Mouse (Mus musculus) adrenal gland, postnatal 10 days (tissue): ENCODE results near the gene Obp2a. TPM values are rescaled to one million over a fixed set of nuclear protein-coding genes. Genes with fewer than 3 reads are reported as not detected.
"Not testable (repeated sequence)": the region's sequence is repeated elsewhere in the genome, so short reads cannot be mapped to it uniquely, and the experiment has no call there.

Source experiments
- DNase-seq: peaks from one replicate; pipeline ENCODE4 v3.0.0; 2021; ENCODE audit warnings: mixed read lengths
- total RNA-seq, 2 experiments: library from RNA; stranded (reverse); gene quantifications; 2 replicates each; pipeline ENCODE4 v1.2.3; 2021

The Obp2a gene
- total RNA-seq, 2 experiments from 2014 or later = 2.4 to 2.6 TPM

DNA sequence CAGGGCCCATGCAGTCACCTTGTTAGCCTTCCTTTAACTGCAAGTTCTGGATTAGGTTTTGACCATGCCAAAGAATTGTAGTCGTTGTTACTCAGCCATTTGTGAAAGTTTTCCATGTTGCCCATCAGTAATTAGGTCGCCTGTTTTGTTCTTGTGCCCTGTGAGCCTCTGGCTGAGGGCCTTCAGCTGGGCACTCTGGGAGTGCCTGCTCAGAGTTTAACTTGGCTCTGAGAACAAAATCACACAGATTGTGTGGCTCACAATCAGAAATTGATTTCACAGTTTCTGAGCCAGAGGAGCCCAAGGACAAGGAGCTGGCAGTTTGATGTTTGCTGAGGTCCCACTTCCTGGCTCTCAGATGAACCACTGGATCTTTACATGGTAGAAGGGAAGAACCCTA lies 9.9 kb downstream of the Obp2a start:
- DNase-seq = not testable (repeated sequence)

DNA sequence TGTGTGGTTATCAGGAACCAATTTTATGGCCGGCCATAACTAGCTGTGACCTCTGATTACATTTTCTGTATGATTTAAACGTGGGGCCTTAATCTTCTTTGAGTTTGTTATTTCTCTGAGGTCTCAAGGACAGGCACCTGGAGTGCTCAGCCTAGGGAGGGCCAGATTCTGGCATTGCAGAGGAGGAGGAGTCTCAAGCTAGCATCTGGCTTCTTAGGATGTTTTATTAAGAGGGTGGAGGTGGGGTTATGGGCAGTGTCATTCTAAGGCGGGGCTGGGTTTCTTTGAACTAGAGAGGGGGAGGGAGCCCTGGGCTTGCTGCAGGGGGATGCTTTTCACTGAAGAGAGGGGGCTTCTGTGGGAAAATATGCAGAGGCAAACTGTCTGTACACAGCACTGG lies 11.8 kb downstream of the Obp2a start:
- not testable (repeated sequence) for DNase-seq

DNA sequence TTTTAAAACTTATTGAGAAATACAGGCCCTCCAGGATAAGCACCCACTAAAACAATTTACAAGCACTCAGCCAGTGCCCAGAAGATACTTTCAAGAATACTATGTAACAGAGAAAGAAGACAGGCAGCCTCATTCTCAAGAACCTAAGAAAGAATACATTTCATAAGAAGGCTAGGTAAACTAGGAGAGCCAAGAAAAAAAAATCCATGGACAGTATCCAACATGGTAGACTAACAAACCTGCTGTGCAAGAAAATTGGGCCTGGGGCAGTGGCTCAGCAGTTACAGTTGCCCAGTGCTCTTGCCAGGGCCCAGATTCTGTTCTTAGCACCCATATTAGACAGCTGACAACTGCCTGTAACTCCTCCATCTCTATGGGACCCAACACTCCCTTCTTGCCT lies 17.4 kb downstream of the Obp2a start:
- no peak for DNase-seq

DNA sequence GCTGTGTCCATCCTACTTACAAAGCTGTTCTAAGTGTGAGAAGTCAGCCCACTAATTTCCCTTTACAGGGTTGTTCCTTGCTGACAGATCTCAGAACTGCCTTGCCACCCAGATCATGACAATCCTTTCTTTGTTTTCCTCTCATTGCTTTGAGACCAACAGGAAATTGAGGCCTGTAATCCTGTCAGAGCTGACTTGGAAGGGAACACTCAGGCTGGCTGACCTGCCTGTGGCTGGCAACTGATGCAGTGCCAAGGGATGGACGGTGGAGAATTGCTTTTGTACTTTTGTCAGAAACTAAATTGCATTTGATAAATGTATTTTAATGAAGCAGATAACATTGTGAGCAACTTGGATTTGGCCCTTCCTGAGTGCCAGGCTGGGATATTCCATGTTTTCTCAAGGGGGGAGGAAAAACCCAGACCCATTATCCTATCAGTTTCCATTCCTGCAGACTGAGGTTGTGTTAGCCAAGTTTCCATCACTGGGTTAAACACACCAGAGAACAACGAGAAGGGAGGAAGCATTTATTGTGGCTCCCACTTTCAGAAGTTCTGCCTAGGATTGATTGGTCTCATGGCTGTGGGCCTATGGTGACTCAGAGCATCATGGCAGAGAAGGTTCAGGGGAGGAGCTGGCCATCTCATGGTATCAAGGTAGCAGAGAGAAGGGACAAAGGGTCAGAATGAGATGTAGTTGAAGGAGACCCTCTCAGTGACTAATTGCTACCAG lies 33.5 kb downstream of the Obp2a start:
- DNase-seq = no peak

DNA sequence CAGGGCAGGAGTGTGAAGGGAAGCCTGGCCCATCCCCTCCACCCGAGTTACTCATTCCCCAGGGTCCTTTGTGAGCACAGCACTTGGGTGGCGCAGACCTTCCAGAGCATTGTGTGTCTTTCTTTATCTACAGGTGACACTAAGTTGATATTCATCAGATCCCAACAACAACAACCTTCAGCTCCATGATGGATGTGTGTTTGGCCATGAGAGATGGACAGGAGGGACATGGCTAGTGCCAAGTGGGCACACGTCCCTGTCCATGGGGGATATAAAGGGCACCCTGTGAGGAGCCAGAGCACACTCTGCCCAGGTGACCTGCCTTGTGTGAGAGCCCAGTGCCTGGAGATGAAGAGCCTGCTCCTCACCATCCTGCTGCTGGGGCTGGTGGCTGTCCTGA lies 36.9 kb downstream of the Obp2a start, which contains the start of gene Obp2b:
Gene Obp2b, plus strand, starts transcription at position 301 of the 400 bp plus-strand sequence.
- DNase-seq = not testable (repeated sequence)

DNA sequence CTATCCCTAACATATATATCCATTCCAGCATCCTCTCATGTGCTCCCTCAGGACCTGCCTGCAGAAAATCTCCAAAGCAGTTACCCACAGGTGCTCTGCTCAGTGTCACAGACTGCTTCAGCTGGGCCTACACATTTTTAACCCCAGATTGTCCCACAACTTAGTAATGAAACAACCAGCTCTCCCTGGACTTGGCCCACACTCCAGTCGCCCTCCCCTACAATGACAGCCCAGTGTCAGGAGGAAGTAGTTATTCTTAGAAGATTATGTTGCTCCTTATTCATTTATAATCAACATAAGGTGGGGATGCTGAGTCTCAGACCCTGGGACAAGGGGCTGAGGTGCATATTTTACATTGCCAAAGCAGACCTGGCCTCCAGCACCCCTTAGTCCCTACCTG lies 41.8 kb downstream of the Obp2a start:
- no peak for DNase-seq

Other genes starting within 250 kb of the Obp2a start
- under 1 TPM; 0.90 to 0.91 TPM for gene Clic3, start 243.2 kb upstream of the Obp2a start, total RNA-seq
- gene Paxx, start 238.9 kb upstream of the Obp2a start, total RNA-seq = 10 to 100 TPM; 33.1 to 42.3 TPM
- 1 to 10 TPM; 3.8 to 3.9 TPM for gene Ptgds, start 230.0 kb upstream of the Obp2a start, total RNA-seq
- not detected for gene Lcn12, start 206.1 kb upstream of the Obp2a start, total RNA-seq
- gene Fbxw5, start 199.3 kb upstream of the Obp2a start, total RNA-seq = 10 to 100 TPM; 73.1 to 88.8 TPM
- 10 to 100 TPM; 16.8 to 42.9 TPM for gene C8g, start 198.3 kb upstream of the Obp2a start, total RNA-seq
- gene Traf2, start 153.1 kb upstream of the Obp2a start, total RNA-seq = 10 to 100 TPM; 18.0 to 22.7 TPM
- gene Edf1, start 142.2 kb upstream of the Obp2a start, total RNA-seq = 100 to 1,000 TPM; 266 to 285 TPM
- gene Mamdc4, start 125.2 kb upstream of the Obp2a start, total RNA-seq = 1 to 10 TPM; 1.6 to 6.3 TPM
- gene Phpt1, start 124.8 kb upstream of the Obp2a start, total RNA-seq = 10 to 100 TPM; 63.5 to 82.8 TPM
- gene Ajm1, start 118.3 kb upstream of the Obp2a start, total RNA-seq = 1 to 10 TPM; 1.8 to 2.2 TPM
- 10 to 100 TPM; 70.0 to 88.5 TPM for gene Rabl6, start 91.5 kb upstream of the Obp2a start, total RNA-seq
- gene Ccdc183, start 82.4 kb upstream of the Obp2a start, total RNA-seq = not detected
- 10 to 100 TPM; 28.2 to 30.8 TPM for gene Tmem141, start 78.0 kb upstream of the Obp2a start, total RNA-seq
- gene Fcna, start 72.0 kb upstream of the Obp2a start, total RNA-seq = 10 to 100 TPM; 11.3 to 15.8 TPM
- 1 to 10 TPM in 1 of 2 experiments, not detected in 1; 1.6 TPM for gene Lcn8, start 46.9 kb upstream of the Obp2a start, total RNA-seq
- gene Lcn5, start 42.1 kb upstream of the Obp2a start, total RNA-seq = not detected
- not detected for gene Lcn6, start 23.3 kb upstream of the Obp2a start, total RNA-seq
- gene Lcn10, start 17.3 kb upstream of the Obp2a start, total RNA-seq = not detected
- 10 to 100 TPM; 40.8 to 42.7 TPM for gene Bmyc, start 6.7 kb downstream of the Obp2a start, total RNA-seq
- not detected for gene Obp2b, start 37.0 kb downstream of the Obp2a start, total RNA-seq
- gene Lcn3, start 65.5 kb downstream of the Obp2a start, total RNA-seq = not detected
- gene Lcn11, start 77.0 kb downstream of the Obp2a start, total RNA-seq = not detected
- gene Gm13539, start 82.2 kb downstream of the Obp2a start, total RNA-seq = not detected
- not detected for gene Glt6d1, start 115.8 kb downstream of the Obp2a start, total RNA-seq
- not detected for gene Lcn9, start 123.1 kb downstream of the Obp2a start, total RNA-seq
- gene Sohlh1, start 147.2 kb downstream of the Obp2a start, total RNA-seq = not detected
- 1 to 10 TPM; 4.0 to 7.2 TPM for gene Kcnt1, start 163.7 kb downstream of the Obp2a start, total RNA-seq